Mouse (Mus musculus) heart, embryonic 16.5 days (tissue): ENCODE results near the gene Gzf1. TPM values are rescaled to one million over a fixed set of nuclear protein-coding genes. Genes with fewer than 3 reads are reported as not detected.

Experiments
- ATAC-seq: fragments of 200-750 bp; cut with Nextera tagmentation; replicated peaks from 2 replicates; pipeline ENCODE4 v1.8.0; 2017; ENCODE audit warnings: moderate number of reproducible peaks; ENCODE audit not compliant: insufficient read depth, low FRiP score; ENCODE audit errors: extremely low read depth
- H3K27ac ChIP-seq: fragments of 300-500 bp; sonication (generic); 2 replicates; pipeline ENCODE4 v1.5.1; 2014; ENCODE audit warnings: mild to moderate bottlenecking, low read length, control low read depth, moderate library complexity
- H3K27me3 ChIP-seq: fragments of 300-500 bp; sonication (generic); 2 replicates; pipeline ENCODE4 v1.6.1; 2014; ENCODE audit warnings: low read length, mixed read lengths; ENCODE audit not compliant: control insufficient read depth, insufficient read depth
- H3K36me3 ChIP-seq: fragments of 300-500 bp; sonication (generic); 2 replicates; pipeline ENCODE4 v1.6.1; 2014; ENCODE audit not compliant: control insufficient read depth, insufficient read depth
- H3K4me1 ChIP-seq: fragments of 300-500 bp; sonication (generic); 2 replicates; pipeline ENCODE4 v1.6.1; 2014; ENCODE audit warnings: low read length, mixed read lengths; ENCODE audit not compliant: control insufficient read depth, insufficient read depth
- H3K4me2 ChIP-seq: fragments of 300-500 bp; sonication (generic); 2 replicates; pipeline ENCODE4 v1.6.1; 2014; ENCODE audit warnings: low read depth, mild to moderate bottlenecking, control low read depth, low read length
- H3K4me3 ChIP-seq: fragments of 300-500 bp; sonication (generic); 2 replicates; pipeline ENCODE4 v1.5.1; 2014; ENCODE audit warnings: mild to moderate bottlenecking, control low read depth, low read length
- H3K9ac ChIP-seq: fragments of 300-500 bp; sonication (generic); 2 replicates; pipeline ENCODE4 v1.6.1; 2014; ENCODE audit warnings: low read length, control low read depth
- H3K9me3 ChIP-seq: fragments of 300-500 bp; sonication (generic); replicated peaks from 2 replicates; pipeline ENCODE4 v1.6.1; 2016; ENCODE audit warnings: low read length; ENCODE audit not compliant: control insufficient read depth
- WGBS: fragments of 180-500 bp; shearing (Covaris S2); extraction: QIAGEN DNeasy Blood & Tissue Kit; methylation state at CpG from one replicate; pipeline ENCODE4 v1.1.7; 2014; 5-methylcytosine and 5-hydroxymethylcytosine counted together
- polyA plus RNA-seq: library from polyadenylated mRNA; unstranded; fragments of >200 nt; fragmentation: Nextera tagmentation; extraction: Ambion mirVana; gene quantifications from 2 replicates; pipeline ENCODE4 v1.2.1, GENCODE M21; 2015

Gzf1 gene
- polyA plus RNA-seq, 1 experiment from 2014 or later: 15.9 TPM

- Histone ChIP-seq H3K4me1 (peaks cover 16% of the 10 kb centered on the region), H3K4me2 (peak within 1 kb of the TSS; percentile 97), H3K9ac (peak within 1 kb of the TSS; percentile 86), H3K36me3 (peaks cover 16% of the 10 kb centered on the region), H3K27me3 (no peaks in the 10 kb centered on the region), H3K27ac (peak within 1 kb of the TSS; percentile 84), H3K9me3 (no peaks in the 10 kb centered on the region), H3K4me3 (peak within 1 kb of the TSS; percentile 82)
- under 1% methylated on average over 58 of the region's 58 CpGs for WGBS
- peak; percentile 100 for ATAC-seq
Measured at GRCm38 (mm10) chr2:148672199-148673096, 8.4 kb upstream of the Gzf1 start, which contains the start of gene Nxt1. Gene Nxt1 (plus strand): TSS chr2:148672601.

- peak overlapping the region; percentile 75 for H3K9ac ChIP-seq
- no peak for ATAC-seq
- no peaks in the 10 kb centered on the region for H3K27me3 ChIP-seq
- peaks cover 46% of the 10 kb centered on the region for H3K4me1 ChIP-seq
- 15% methylated on average over 26 of the region's 26 CpGs for WGBS
- no peaks in the 10 kb centered on the region for H3K9me3 ChIP-seq
- H3K27ac ChIP-seq: peak overlapping the region; percentile 82
- H3K4me3 ChIP-seq: peak overlapping the region; percentile 61
- H3K4me2 ChIP-seq: peak overlapping the region; percentile 66
- peaks cover 16% of the 10 kb centered on the region for H3K36me3 ChIP-seq
Measured at GRCm38 (mm10) chr2:148677801-148678200, 3.0 kb upstream of the Gzf1 start.

GRCm38 (mm10) chr2:148679346-148679745 is 1.5 kb upstream of the Gzf1 start:
- Histone ChIP-seq H3K4me1 (peaks cover 39% of the 10 kb centered on the region), H3K36me3 (peaks cover 25% of the 10 kb centered on the region), H3K9ac (peak overlapping the region; percentile 51), H3K9me3 (no peaks in the 10 kb centered on the region), H3K4me2 (peak overlapping the region; percentile 78), H3K4me3 (peak overlapping the region; percentile 27), H3K27ac (peak overlapping the region; percentile 98), H3K27me3 (no peaks in the 10 kb centered on the region)
- peak; percentile 7; the same call in 1 of the 2 replicates for ATAC-seq
- 14% methylated on average over 8 of the region's 9 CpGs for WGBS

- peaks cover 39% of the 10 kb centered on the region for H3K4me1 ChIP-seq
- H3K27me3 ChIP-seq: no peaks in the 10 kb centered on the region
- peak overlapping the region; percentile 65 for H3K4me3 ChIP-seq
- H3K36me3 ChIP-seq: peaks cover 26% of the 10 kb centered on the region
- peak overlapping the region; percentile 94 for H3K4me2 ChIP-seq
- 6% methylated on average over 17 of the region's 17 CpGs for WGBS
- H3K9me3 ChIP-seq: no peaks in the 10 kb centered on the region
- H3K27ac ChIP-seq: peak overlapping the region; percentile 72
- peak; percentile 60 for ATAC-seq
- H3K9ac ChIP-seq: peak overlapping the region; percentile 78
Measured at GRCm38 (mm10) chr2:148681461-148681891, 653 bp downstream of the Gzf1 start.

- no peaks in the 10 kb centered on the region for H3K27me3 ChIP-seq
- H3K27ac ChIP-seq: no peak overlapping the region
- no peak overlapping the region for H3K4me2 ChIP-seq
- H3K9ac ChIP-seq: no peak overlapping the region
- peaks cover 35% of the 10 kb centered on the region for H3K36me3 ChIP-seq
- no peak for ATAC-seq
- H3K4me3 ChIP-seq: no peak overlapping the region
- WGBS: 76% methylated on average over 1 of the region's 1 CpGs
- peaks cover 34% of the 10 kb centered on the region for H3K4me1 ChIP-seq
- no peaks in the 10 kb centered on the region for H3K9me3 ChIP-seq
Measured at GRCm38 (mm10) chr2:148683031-148683430, 2.2 kb downstream of the Gzf1 start.

- Histone ChIP-seq H3K4me1 (peaks cover 18% of the 10 kb centered on the region), H3K9me3 (no peaks in the 10 kb centered on the region), H3K27ac (no peak overlapping the region), H3K4me2 (no peak overlapping the region), H3K27me3 (no peaks in the 10 kb centered on the region), H3K36me3 (peaks cover 41% of the 10 kb centered on the region), H3K4me3 (no peak overlapping the region), H3K9ac (no peak overlapping the region)
- 88% methylated on average over 2 of the region's 2 CpGs for WGBS
- ATAC-seq: no peak
Measured at GRCm38 (mm10) chr2:148684972-148685371, 4.1 kb downstream of the Gzf1 start.

GRCm38 (mm10) chr2:148685709-148686108 is 4.9 kb downstream of the Gzf1 start:
- Histone ChIP-seq H3K27me3 (no peaks in the 10 kb centered on the region), H3K36me3 (peaks cover 48% of the 10 kb centered on the region), H3K4me1 (peaks cover 13% of the 10 kb centered on the region), H3K4me2 (no peak overlapping the region), H3K9ac (no peak overlapping the region), H3K4me3 (no peak overlapping the region), H3K27ac (no peak overlapping the region), H3K9me3 (no peaks in the 10 kb centered on the region)
- 89% methylated on average over 3 of the region's 3 CpGs for WGBS
- ATAC-seq: no peak

- WGBS: 54% methylated on average over 1 of the region's 1 CpGs
- H3K27ac ChIP-seq: no peak overlapping the region
- no peaks in the 10 kb centered on the region for H3K27me3 ChIP-seq
- H3K4me2 ChIP-seq: no peak overlapping the region
- no peak overlapping the region for H3K4me3 ChIP-seq
- no peaks in the 10 kb centered on the region for H3K9me3 ChIP-seq
- H3K36me3 ChIP-seq: peaks cover 60% of the 10 kb centered on the region
- no peak for ATAC-seq
- H3K4me1 ChIP-seq: peaks cover 10% of the 10 kb centered on the region
- no peak overlapping the region for H3K9ac ChIP-seq
Measured at GRCm38 (mm10) chr2:148686862-148687261, 6.0 kb downstream of the Gzf1 start.

GRCm38 (mm10) chr2:148687971-148688370 is 7.1 kb downstream of the Gzf1 start:
- no peaks in the 10 kb centered on the region; the same call in 1 of the 2 replicates for H3K4me1 ChIP-seq
- H3K27ac ChIP-seq: no peak overlapping the region
- no peak overlapping the region for H3K4me3 ChIP-seq
- H3K4me2 ChIP-seq: no peak overlapping the region
- H3K9me3 ChIP-seq: no peaks in the 10 kb centered on the region
- H3K36me3 ChIP-seq: peaks cover 67% of the 10 kb centered on the region
- no peak for ATAC-seq
- no peaks in the 10 kb centered on the region for H3K27me3 ChIP-seq
- 88% methylated on average over 5 of the region's 5 CpGs for WGBS
- H3K9ac ChIP-seq: no peak overlapping the region
